Mouse (Mus musculus): ENCODE data around the gene Bdkrb2. TPM values are rescaled to one million over a fixed set of nuclear protein-coding genes. Genes with fewer than 3 reads are reported as not detected.

Gene Bdkrb2
- total and polyA plus RNA-seq, 2 experiments from 2014 or later = 0.71 to 4.0 TPM

DNA sequence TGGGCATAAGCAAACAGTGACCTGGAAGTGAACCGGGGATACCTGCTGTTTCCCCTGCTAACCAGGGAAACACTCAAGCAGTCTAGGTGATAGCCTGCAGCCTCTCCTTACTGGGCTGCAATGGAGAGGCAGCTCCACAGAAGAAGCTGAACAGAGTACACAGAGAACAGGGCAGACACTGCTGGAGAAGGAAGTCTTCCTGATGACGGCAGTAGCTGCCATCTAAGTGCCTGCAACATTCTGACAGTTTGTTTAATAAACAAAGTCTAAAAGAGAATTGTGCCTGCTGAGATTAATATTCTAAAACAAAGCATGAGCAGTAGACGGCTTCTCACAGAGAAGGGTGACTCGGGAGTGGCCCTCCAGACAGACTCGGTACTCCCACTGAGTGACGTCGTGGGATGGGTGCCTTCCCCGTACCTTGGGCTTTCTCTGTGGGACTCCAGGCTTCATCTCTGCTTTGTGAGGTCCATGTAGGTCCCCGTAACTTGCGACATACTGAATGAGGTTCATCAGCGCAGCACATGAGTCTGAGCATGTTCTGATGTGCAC is 79.8 kb downstream of the Bdkrb2 start:
- TF ChIP-seq EP300 (IDR thresholded peaks at IDR 0.05; ENCODE audit: low read depth) = no peak
- no peak for TF ChIP-seq CTCF (IDR thresholded peaks at IDR 0.05; ENCODE audit: low read depth)
- no peak for DNase-seq (ENCODE audit: low spot score)
- Histone ChIP-seq H3K27ac (ENCODE audit: low read depth) (no peak overlapping the region), H3K4me3 (ENCODE audit: low read depth, low read length) (no peak overlapping the region), H3K36me3 (replicated peaks; ENCODE audit: control insufficient read depth, insufficient read depth, low read length) (peaks cover 98% of the 10 kb centered on the region), H3K9ac (replicated peaks; ENCODE audit: low read depth, low read length) (no peak overlapping the region), H3K4me1 (ENCODE audit: control insufficient read depth, insufficient read depth) (no peaks in the 10 kb centered on the region), H3K9me3 (replicated peaks; ENCODE audit: control insufficient read depth, low read length) (no peaks in the 10 kb centered on the region), H3K4me2 (ENCODE audit: low read depth, low read length) (no peak overlapping the region), H3K27me3 (ENCODE audit: control insufficient read depth, insufficient read depth, low read length) (no peaks in the 10 kb centered on the region)
- no peak for ATAC-seq (ENCODE audit: insufficient read depth, low read depth)
- 88% methylated on average over 11 of the region's 11 CpGs for WGBS

Other genes with a start within 250 kb of the Bdkrb2 start
- gene Tunar, start 229.4 kb upstream of the Bdkrb2 start, total RNA-seq (2014; rRNA removed; ENCODE audit: low replicate concordance) = not detected in 2 replicates
- not detected in 2 replicates for gene Tunar, start 229.4 kb upstream of the Bdkrb2 start, polyA plus RNA-seq (2015; fragmentation: Nextera tagmentation; extraction: Ambion mirVana)
- gene D430019H16Rik, start 109.4 kb upstream of the Bdkrb2 start, total RNA-seq (2014; rRNA removed; ENCODE audit: low replicate concordance) = 0.34 and 2.6 TPM in 2 replicates
- gene D430019H16Rik, start 109.4 kb upstream of the Bdkrb2 start, polyA plus RNA-seq (2015; fragmentation: Nextera tagmentation; extraction: Ambion mirVana) = 0.07 and 0.08 TPM in 2 replicates
- not detected in 2 replicates for gene Bdkrb1, start 39.9 kb downstream of the Bdkrb2 start, total RNA-seq (2014; rRNA removed; ENCODE audit: low replicate concordance)
- gene Bdkrb1, start 39.9 kb downstream of the Bdkrb2 start, polyA plus RNA-seq (2015; fragmentation: Nextera tagmentation; extraction: Ambion mirVana) = not detected in 2 replicates
- gene Gskip, start 121.6 kb downstream of the Bdkrb2 start, total RNA-seq (2014; rRNA removed; ENCODE audit: low replicate concordance) = 7.0 and 8.8 TPM in 2 replicates
- gene Gskip, start 121.6 kb downstream of the Bdkrb2 start, polyA plus RNA-seq (2015; fragmentation: Nextera tagmentation; extraction: Ambion mirVana) = 16.8 and 17.1 TPM in 2 replicates
- gene Atg2b, start 122.0 kb downstream of the Bdkrb2 start, total RNA-seq (2014; rRNA removed; ENCODE audit: low replicate concordance) = 19.7 and 20.8 TPM in 2 replicates
- 5.3 and 5.4 TPM in 2 replicates for gene Atg2b, start 122.0 kb downstream of the Bdkrb2 start, polyA plus RNA-seq (2015; fragmentation: Nextera tagmentation; extraction: Ambion mirVana)
- gene Ak7, start 142.8 kb downstream of the Bdkrb2 start, total RNA-seq (2014; rRNA removed; ENCODE audit: low replicate concordance) = not detected in 2 replicates
- gene Ak7, start 142.8 kb downstream of the Bdkrb2 start, polyA plus RNA-seq (2015; fragmentation: Nextera tagmentation; extraction: Ambion mirVana) = 0.14 and 0.23 TPM in 2 replicates
- gene Papola, start 221.5 kb downstream of the Bdkrb2 start, total RNA-seq (2014; rRNA removed; ENCODE audit: low replicate concordance) = 78.4 and 110 TPM in 2 replicates
- 118 and 124 TPM in 2 replicates for gene Papola, start 221.5 kb downstream of the Bdkrb2 start, polyA plus RNA-seq (2015; fragmentation: Nextera tagmentation; extraction: Ambion mirVana)

All from heart, postnatal 0 days (tissue).